Mouse (Mus musculus): ENCODE measurements around the gene Olfr657. TPM values are rescaled to one million over a fixed set of nuclear protein-coding genes. Genes with fewer than 3 reads are reported as not detected.

The Olfr657 gene
- 0.13 TPM in 1 of 2 replicates, not detected in the other for polyA plus RNA-seq (2014; fragmentation: Nextera tagmentation; extraction: Ambion mirVana)

- H3K9me3 ChIP-seq (ENCODE audit: control insufficient read depth, low read length): no peaks in the 10 kb centered on the region; the same call in 1 of the 2 replicates
- no peaks in the 10 kb centered on the region for H3K36me3 ChIP-seq (ENCODE audit: control insufficient read depth, insufficient read depth, low read length)
- H3K27me3 ChIP-seq (replicated peaks; ENCODE audit: control insufficient read depth, insufficient read depth, low read length): no peaks in the 10 kb centered on the region
- ATAC-seq (ENCODE audit: low read depth) (no peak), DNase-seq (ENCODE audit: low spot score) (no peak)
- no peak within 1 kb of the TSS for H3K4me2 ChIP-seq (ENCODE audit: low read depth, low read length)
- no peak within 1 kb of the TSS for H3K4me3 ChIP-seq (ENCODE audit: low read depth, low read length)
- H3K27ac ChIP-seq (replicated peaks; ENCODE audit: low read depth, low read length): no peak within 1 kb of the TSS
- no peaks in the 10 kb centered on the region for H3K4me1 ChIP-seq (ENCODE audit: control insufficient read depth, insufficient read depth, low read length)
- no peak within 1 kb of the TSS for H3K9ac ChIP-seq (ENCODE audit: low read depth, low read length)
These were observed at the start of gene Olfr657 for GRCm38 (mm10) chr7:104624494-104624893. Olfr657 (plus strand) TSS chr7:104624794.

GRCm38 (mm10) chr7:104577014-104577413, 47.6 kb upstream of the Olfr657 start, which contains the start of gene Olfr653:
Olfr653 (plus strand) TSS chr7:104577314.
- H3K9me3 ChIP-seq (ENCODE audit: control insufficient read depth, low read length): no peaks in the 10 kb centered on the region
- H3K9ac ChIP-seq (ENCODE audit: low read depth, low read length): no peak within 1 kb of the TSS
- WGBS: 72% methylated on average over 2 of the region's 2 CpGs
- no peak for DNase-seq (ENCODE audit: low spot score)
- no peak within 1 kb of the TSS for H3K4me3 ChIP-seq (ENCODE audit: low read depth, low read length)
- ATAC-seq (ENCODE audit: low read depth): no peak
- H3K36me3 ChIP-seq (ENCODE audit: control insufficient read depth, insufficient read depth, low read length): no peaks in the 10 kb centered on the region
- no peak within 1 kb of the TSS for H3K27ac ChIP-seq (replicated peaks; ENCODE audit: low read depth, low read length)
- no peaks in the 10 kb centered on the region for H3K27me3 ChIP-seq (replicated peaks; ENCODE audit: control insufficient read depth, insufficient read depth, low read length)
- H3K4me1 ChIP-seq (ENCODE audit: control insufficient read depth, insufficient read depth, low read length): no peaks in the 10 kb centered on the region
- H3K4me2 ChIP-seq (ENCODE audit: low read depth, low read length): no peak within 1 kb of the TSS

- Histone ChIP-seq H3K4me3 (ENCODE audit: low read depth, low read length) (no peak overlapping the region), H3K9ac (ENCODE audit: low read depth, low read length) (no peak overlapping the region), H3K36me3 (ENCODE audit: control insufficient read depth, insufficient read depth, low read length) (no peaks in the 10 kb centered on the region), H3K4me2 (ENCODE audit: low read depth, low read length) (no peak overlapping the region), H3K27me3 (replicated peaks; ENCODE audit: control insufficient read depth, insufficient read depth, low read length) (no peaks in the 10 kb centered on the region), H3K9me3 (ENCODE audit: control insufficient read depth, low read length) (no peaks in the 10 kb centered on the region), H3K27ac (replicated peaks; ENCODE audit: low read depth, low read length) (no peak overlapping the region), H3K4me1 (ENCODE audit: control insufficient read depth, insufficient read depth, low read length) (no peaks in the 10 kb centered on the region)
- WGBS: 85% methylated on average over 4 of the region's 4 CpGs
- no peak for DNase-seq (ENCODE audit: low spot score)
- ATAC-seq (ENCODE audit: low read depth): no peak
These were observed 43.7 kb upstream of the Olfr657 start for GRCm38 (mm10) chr7:104580846-104581245.

GRCm38 (mm10) chr7:104581429-104581828, 43.2 kb upstream of the Olfr657 start:
- Histone ChIP-seq H3K9ac (ENCODE audit: low read depth, low read length) (no peak overlapping the region), H3K4me3 (ENCODE audit: low read depth, low read length) (no peak overlapping the region), H3K9me3 (ENCODE audit: control insufficient read depth, low read length) (no peaks in the 10 kb centered on the region), H3K4me1 (ENCODE audit: control insufficient read depth, insufficient read depth, low read length) (no peaks in the 10 kb centered on the region), H3K27ac (replicated peaks; ENCODE audit: low read depth, low read length) (no peak overlapping the region), H3K36me3 (ENCODE audit: control insufficient read depth, insufficient read depth, low read length) (no peaks in the 10 kb centered on the region), H3K27me3 (replicated peaks; ENCODE audit: control insufficient read depth, insufficient read depth, low read length) (no peaks in the 10 kb centered on the region), H3K4me2 (ENCODE audit: low read depth, low read length) (no peak overlapping the region)
- WGBS: 81% methylated on average over 4 of the region's 4 CpGs
- ATAC-seq (ENCODE audit: low read depth) (no peak), DNase-seq (ENCODE audit: low spot score) (no peak)

- Histone ChIP-seq H3K27me3 (replicated peaks; ENCODE audit: control insufficient read depth, insufficient read depth, low read length) (no peaks in the 10 kb centered on the region), H3K9ac (ENCODE audit: low read depth, low read length) (no peak within 1 kb of the TSS), H3K4me1 (ENCODE audit: control insufficient read depth, insufficient read depth, low read length) (no peaks in the 10 kb centered on the region), H3K27ac (replicated peaks; ENCODE audit: low read depth, low read length) (no peak within 1 kb of the TSS), H3K4me2 (ENCODE audit: low read depth, low read length) (no peak within 1 kb of the TSS), H3K4me3 (ENCODE audit: low read depth, low read length) (no peak within 1 kb of the TSS), H3K9me3 (ENCODE audit: control insufficient read depth, low read length) (no peaks in the 10 kb centered on the region), H3K36me3 (ENCODE audit: control insufficient read depth, insufficient read depth, low read length) (no peaks in the 10 kb centered on the region)
- DNase-seq (ENCODE audit: low spot score) (no peak), ATAC-seq (ENCODE audit: low read depth) (no peak)
- 77% methylated on average over 4 of the region's 4 CpGs for WGBS
These were observed 37.9 kb upstream of the Olfr657 start, which contains the start of gene Olfr654 for GRCm38 (mm10) chr7:104586725-104587124. Olfr654 (plus strand) TSS chr7:104587025.

- Histone ChIP-seq H3K4me2 (ENCODE audit: low read depth, low read length) (no peak overlapping the region), H3K27me3 (replicated peaks; ENCODE audit: control insufficient read depth, insufficient read depth, low read length) (no peaks in the 10 kb centered on the region), H3K36me3 (ENCODE audit: control insufficient read depth, insufficient read depth, low read length) (no peaks in the 10 kb centered on the region), H3K9ac (ENCODE audit: low read depth, low read length) (no peak overlapping the region), H3K27ac (replicated peaks; ENCODE audit: low read depth, low read length) (no peak overlapping the region), H3K4me3 (ENCODE audit: low read depth, low read length) (no peak overlapping the region), H3K9me3 (ENCODE audit: control insufficient read depth, low read length) (no peaks in the 10 kb centered on the region), H3K4me1 (ENCODE audit: control insufficient read depth, insufficient read depth, low read length) (no peaks in the 10 kb centered on the region)
- DNase-seq (ENCODE audit: low spot score) (no peak), ATAC-seq (ENCODE audit: low read depth) (no peak)
- WGBS: 84% methylated on average over 5 of the region's 5 CpGs
These were observed 36.3 kb upstream of the Olfr657 start for GRCm38 (mm10) chr7:104588274-104588673.

GRCm38 (mm10) chr7:104601679-104602078, 22.9 kb upstream of the Olfr657 start, which contains the start of gene Olfr655:
Olfr655 (minus strand) TSS chr7:104601779.
- H3K27me3 ChIP-seq (replicated peaks; ENCODE audit: control insufficient read depth, insufficient read depth, low read length): no peaks in the 10 kb centered on the region
- DNase-seq (ENCODE audit: low spot score): peak; percentile 3
- H3K36me3 ChIP-seq (ENCODE audit: control insufficient read depth, insufficient read depth, low read length): no peaks in the 10 kb centered on the region
- H3K4me3 ChIP-seq (ENCODE audit: low read depth, low read length): no peak within 1 kb of the TSS
- WGBS: 82% methylated on average over 2 of the region's 2 CpGs
- no peak within 1 kb of the TSS for H3K9ac ChIP-seq (ENCODE audit: low read depth, low read length)
- ATAC-seq (ENCODE audit: low read depth): no peak
- no peak within 1 kb of the TSS for H3K27ac ChIP-seq (replicated peaks; ENCODE audit: low read depth, low read length)
- H3K9me3 ChIP-seq (ENCODE audit: control insufficient read depth, low read length): no peaks in the 10 kb centered on the region
- H3K4me1 ChIP-seq (ENCODE audit: control insufficient read depth, insufficient read depth, low read length): no peaks in the 10 kb centered on the region
- H3K4me2 ChIP-seq (ENCODE audit: low read depth, low read length): no peak within 1 kb of the TSS

GRCm38 (mm10) chr7:104603173-104603572, 21.4 kb upstream of the Olfr657 start:
- no peaks in the 10 kb centered on the region for H3K27me3 ChIP-seq (replicated peaks; ENCODE audit: control insufficient read depth, insufficient read depth, low read length)
- WGBS: 3% methylated on average over 3 of the region's 3 CpGs
- no peak overlapping the region for H3K4me3 ChIP-seq (ENCODE audit: low read depth, low read length)
- no peaks in the 10 kb centered on the region for H3K36me3 ChIP-seq (ENCODE audit: control insufficient read depth, insufficient read depth, low read length)
- ATAC-seq (ENCODE audit: low read depth) (no peak), DNase-seq (ENCODE audit: low spot score) (peak; percentile 3)
- no peak overlapping the region for H3K9ac ChIP-seq (ENCODE audit: low read depth, low read length)
- H3K4me1 ChIP-seq (ENCODE audit: control insufficient read depth, insufficient read depth, low read length): no peaks in the 10 kb centered on the region
- no peaks in the 10 kb centered on the region for H3K9me3 ChIP-seq (ENCODE audit: control insufficient read depth, low read length)
- no peak overlapping the region for H3K27ac ChIP-seq (replicated peaks; ENCODE audit: low read depth, low read length)
- H3K4me2 ChIP-seq (ENCODE audit: low read depth, low read length): no peak overlapping the region

GRCm38 (mm10) chr7:104604727-104605126, 19.9 kb upstream of the Olfr657 start:
- no peaks in the 10 kb centered on the region for H3K4me1 ChIP-seq (ENCODE audit: control insufficient read depth, insufficient read depth, low read length)
- H3K4me3 ChIP-seq (ENCODE audit: low read depth, low read length): no peak overlapping the region
- H3K27ac ChIP-seq (replicated peaks; ENCODE audit: low read depth, low read length): no peak overlapping the region
- ATAC-seq (ENCODE audit: low read depth) (no peak), DNase-seq (ENCODE audit: low spot score) (no peak)
- H3K9ac ChIP-seq (ENCODE audit: low read depth, low read length): no peak overlapping the region
- no peaks in the 10 kb centered on the region for H3K9me3 ChIP-seq (ENCODE audit: control insufficient read depth, low read length)
- H3K36me3 ChIP-seq (ENCODE audit: control insufficient read depth, insufficient read depth, low read length): no peaks in the 10 kb centered on the region
- H3K4me2 ChIP-seq (ENCODE audit: low read depth, low read length): no peak overlapping the region
- H3K27me3 ChIP-seq (replicated peaks; ENCODE audit: control insufficient read depth, insufficient read depth, low read length): no peaks in the 10 kb centered on the region

Data from embryonic facial prominence, embryonic 14.5 days (tissue).